Mouse (Mus musculus) cerebellum, adult 9-10 months (tissue): ENCODE results near the gene Trim38.
"Not testable (repeated sequence)": the region's sequence is repeated elsewhere in the genome, so short reads cannot be mapped to it uniquely, and the experiment has no call there.

ENCODE experiments used
- DNase-seq: peaks from one replicate; pipeline ENCODE4 v3.0.0; 2022

Trim38 gene

DNA sequence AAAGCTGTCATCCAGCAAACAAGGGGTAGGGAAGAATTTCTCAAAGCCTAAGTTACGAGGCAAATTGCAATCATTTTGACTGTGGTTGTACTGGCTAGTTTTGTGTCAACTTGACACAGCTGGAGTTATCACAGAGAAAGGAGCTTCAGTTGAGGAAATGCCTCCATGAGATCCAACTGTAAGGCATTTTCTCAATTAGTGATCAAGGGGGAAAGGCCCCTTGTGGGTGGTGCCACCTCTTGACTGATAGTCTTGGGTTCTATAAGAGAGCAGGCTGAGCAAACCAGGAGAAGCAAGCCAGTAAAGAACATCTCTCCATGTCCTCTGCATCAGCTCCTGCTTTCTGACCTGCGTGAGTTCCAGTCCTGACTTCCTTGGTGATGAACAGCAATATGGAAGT lies at the start of gene Trim38:
Trim38 (plus strand) TSS at position 301 of the 400 bp plus-strand sequence.
- not testable (repeated sequence) for DNase-seq

DNA sequence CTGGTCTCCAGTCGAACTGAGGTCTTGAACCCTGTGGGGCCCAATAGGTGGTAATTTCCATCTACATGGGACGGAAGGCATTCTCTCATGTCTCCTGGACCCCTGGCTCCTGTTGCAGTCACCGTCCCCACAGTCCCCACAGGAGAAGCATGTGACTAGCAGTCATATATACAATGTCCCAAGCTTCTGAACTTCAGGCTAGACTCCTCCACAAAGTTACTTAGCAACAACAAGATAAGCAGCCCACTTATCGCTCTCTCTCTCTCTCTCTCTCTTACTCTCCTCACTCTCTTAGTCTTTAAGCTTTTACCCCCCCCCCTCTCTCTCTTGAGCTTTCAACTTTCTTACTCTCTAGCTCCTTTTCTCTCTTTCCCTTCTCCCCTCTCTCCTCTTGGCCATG lies 45.5 kb upstream of the Trim38 start:
- no peak for DNase-seq

DNA sequence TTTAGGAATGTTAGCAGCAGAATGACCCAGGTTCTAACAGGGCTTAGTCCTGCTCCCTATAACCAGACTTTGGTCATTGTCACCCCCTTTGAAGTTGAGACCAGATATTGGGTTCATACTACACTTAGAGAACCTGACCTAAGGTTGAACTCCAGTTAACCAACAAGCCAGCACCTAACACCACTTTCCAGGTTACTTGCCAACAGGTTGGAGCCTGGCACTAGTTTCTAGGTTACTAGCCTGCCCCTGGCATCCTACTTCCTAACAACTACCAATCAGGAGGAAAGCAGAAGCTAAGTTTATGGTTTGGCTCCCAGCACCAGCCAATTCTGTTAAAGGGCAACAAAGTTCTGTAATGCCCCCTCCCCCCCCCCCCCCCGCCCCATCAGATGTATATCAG lies 44.5 kb upstream of the Trim38 start:
- no peak for DNase-seq

DNA sequence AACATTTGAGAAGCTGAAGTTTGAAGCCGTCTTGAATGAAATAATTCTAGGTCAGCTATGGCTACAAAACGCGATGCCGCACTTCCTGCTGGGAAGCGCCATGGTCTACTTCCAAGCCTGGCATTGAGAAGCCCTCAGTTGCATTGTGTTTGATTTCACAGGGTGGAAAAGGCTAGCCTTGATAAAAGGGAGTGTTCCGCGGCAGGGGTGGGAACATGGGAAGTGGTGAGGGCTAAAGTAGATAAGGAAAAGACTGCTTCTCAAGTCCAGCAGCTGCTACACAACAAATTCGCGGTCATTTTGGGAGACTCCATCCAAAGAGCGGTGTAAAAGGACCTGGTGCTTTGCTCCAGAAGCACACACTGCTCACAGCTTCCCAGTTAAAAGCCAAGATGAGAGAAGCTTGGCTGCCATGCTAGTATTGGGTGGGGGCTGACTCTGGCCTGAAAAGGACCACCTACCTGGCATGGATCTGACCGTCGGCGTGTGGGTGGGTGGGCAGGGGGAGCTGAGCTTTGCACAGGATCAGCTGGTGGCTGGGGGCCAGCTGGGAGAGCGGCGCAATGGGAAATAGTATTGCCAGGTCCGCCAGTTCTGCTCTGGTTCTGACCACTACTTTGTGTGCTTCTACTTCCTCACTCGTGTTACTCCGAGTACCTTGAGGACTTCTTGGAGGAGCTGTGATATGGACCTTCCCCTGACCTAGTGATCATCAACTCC lies 41.1 kb upstream of the Trim38 start:
- no peak for DNase-seq

DNA sequence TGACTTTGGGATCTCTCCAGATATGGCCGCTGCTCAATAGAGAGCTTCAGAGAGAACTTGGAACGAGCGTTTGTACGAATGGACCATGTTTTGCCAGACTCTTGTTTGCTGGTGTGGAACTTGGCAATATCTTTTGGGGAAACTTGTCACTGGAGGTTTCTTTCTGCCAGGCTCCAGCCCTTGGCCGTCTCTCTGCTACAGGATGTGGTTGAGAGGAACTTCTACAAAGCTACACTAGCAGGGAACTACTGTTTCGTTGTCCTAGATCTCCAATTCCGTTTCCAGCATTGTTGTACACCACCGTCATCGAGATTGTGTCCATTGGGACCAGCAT lies 40.6 kb upstream of the Trim38 start:
- no peak for DNase-seq

DNA sequence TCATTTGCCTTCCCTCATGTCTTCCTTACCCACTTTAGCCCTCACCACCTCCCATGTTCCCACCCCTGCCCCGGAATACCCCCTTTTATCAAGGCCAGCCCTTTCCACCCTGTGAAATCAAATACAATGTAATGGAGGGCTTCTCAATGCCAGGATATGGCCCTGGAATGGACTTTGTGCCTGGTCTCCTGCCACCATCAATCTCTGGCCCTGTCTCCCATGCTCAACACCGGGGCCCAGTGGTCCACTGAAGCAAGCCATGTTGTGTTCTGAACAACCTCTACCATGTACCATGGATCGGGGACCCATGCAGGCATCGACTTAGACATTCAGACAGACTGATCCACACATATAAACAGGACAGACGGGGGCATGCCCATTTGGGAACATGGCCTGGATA lies 40.0 kb upstream of the Trim38 start:
- no peak for DNase-seq

DNA sequence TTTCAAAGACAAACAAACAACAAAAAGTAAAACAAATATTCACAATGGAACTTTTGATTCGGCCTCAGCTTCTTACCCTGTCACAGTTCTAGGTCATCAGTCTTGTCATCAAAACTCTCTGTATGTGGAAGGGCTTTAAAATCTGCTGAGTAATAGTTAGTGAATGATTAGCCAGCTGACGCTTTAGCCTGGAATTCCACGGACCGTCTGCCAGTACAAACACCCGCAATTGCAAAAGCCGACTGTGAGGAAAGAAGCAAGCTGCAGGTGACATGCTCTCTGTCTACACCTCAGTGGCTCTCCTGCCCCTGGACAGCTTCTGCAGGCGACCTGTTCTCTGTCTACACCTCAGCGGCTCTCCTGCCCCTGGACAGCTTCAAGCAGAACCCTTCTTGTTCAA lies 39.2 kb upstream of the Trim38 start:
- DNase-seq: no peak

DNA sequence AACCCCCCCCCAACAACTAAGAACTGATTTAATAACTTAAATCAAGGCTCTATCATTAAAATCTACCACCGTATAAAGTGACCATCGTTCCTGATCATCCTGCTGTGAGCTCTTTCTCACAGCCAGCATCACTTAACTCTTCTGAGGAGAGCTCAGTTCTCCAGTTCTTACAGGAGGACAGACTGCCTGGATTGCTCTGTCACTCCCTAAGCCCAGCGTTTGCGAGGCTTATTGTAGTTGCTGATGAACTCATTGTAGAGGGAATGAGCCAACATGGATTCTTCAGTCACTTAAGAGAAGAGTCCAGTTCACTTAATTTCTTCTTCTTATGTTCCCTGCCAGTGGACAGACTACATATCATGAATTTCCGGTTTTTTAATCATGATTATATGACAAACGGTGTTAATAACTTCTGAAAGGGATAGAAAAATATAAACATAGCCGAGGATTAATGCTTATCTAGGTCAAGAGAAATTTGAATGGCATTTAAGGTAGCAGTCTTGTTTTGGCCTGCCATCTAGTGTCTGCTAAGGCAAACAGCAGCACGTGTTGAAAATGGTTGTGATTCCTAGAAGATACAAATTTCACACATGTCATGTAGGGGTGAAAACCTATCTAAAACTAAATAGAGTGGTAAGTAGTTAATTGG lies 37.4 kb upstream of the Trim38 start:
- peak; percentile 61 for DNase-seq

DNA sequence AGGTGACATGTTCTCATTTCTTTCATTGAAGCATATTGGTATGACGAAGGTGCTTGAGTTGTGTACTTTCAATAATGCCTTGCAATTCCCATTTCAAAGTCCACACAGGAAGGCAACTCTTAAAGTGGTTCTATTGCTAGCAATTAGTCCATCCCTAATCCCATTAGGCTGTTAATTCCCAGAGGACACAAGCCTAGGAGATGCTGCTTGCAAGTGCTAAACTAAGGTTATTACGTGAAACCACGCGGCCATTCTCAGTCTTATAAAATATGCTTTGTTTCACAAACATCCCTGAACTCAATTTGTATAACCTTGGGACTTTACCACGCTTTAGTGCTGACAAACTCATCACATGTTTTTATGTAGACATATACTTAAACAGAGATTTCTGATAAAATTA lies 32.6 kb upstream of the Trim38 start:
- peak; percentile 13 for DNase-seq

DNA sequence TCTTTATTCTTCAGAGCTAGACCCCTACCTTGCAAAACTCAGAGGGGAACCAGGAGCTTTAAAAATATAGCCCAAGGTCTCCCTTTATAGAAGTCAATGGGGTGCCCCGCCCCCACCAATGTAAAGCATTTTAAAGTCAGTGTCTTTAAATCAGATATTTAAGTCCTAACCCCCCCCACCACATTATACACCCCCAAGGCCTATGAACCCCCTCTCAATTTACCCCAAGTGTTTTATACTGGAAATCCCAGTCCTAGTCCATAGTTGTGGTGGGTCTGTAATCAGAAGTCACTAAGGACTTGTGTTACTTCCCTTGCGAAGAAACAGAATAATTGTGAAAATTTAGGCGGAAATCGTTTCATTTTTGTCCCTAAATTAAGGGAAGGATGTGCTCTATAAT lies 31.7 kb upstream of the Trim38 start:
- peak; percentile 38 for DNase-seq

DNA sequence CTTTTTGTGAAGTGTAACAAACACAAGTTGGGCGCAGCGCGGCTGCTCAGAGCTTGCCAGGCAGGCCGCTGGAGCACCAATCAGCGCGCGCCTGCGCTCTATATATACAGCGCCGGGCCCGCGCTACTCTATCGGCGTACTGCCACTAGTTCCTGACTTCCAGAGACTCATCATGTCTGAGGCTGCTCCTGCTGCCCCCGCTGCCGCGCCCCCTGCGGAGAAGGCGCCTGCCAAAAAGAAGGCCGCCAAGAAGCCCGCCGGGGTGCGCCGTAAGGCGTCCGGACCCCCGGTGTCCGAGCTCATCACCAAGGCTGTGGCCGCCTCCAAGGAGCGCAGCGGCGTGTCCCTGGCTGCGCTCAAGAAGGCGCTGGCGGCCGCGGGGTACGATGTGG lies 31.0 kb upstream of the Trim38 start, which contains the start of gene Hist1h1c:
Hist1h1c (plus strand) TSS at position 132 of the 392 bp plus-strand sequence.
- DNase-seq: peak; percentile 83

DNA sequence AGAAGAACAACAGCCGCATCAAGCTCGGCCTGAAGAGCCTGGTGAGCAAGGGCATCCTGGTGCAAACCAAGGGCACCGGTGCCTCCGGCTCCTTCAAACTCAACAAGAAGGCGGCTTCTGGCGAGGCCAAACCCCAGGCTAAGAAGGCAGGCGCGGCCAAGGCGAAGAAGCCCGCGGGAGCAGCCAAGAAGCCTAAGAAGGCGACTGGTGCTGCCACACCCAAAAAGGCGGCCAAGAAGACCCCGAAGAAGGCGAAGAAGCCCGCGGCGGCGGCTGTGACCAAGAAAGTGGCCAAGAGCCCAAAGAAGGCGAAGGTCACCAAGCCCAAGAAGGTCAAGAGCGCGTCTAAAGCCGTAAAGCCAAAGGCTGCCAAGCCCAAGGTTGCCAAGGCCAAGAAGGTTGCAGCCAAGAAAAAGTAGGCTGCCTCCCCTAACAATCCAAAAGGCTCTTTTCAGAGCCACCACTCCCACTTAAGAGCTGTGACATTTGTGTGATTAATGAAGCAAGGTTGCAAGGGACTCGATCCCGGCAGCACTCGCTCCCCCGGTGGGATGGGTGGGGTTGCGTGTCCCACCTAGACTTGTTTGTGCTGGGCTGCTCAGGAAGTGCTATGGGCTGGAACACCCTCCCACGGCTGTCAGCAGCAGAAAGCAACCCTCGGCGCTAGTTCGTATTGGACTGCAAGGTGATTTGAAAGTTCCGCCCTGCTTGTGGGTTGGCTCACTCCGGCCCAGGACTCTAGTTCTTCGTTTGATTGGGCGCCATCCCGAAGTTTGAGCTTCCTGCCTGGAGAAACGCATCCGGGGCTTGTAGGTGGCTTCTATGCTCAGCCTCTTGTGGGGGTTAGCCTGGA lies 30.4 kb upstream of the Trim38 start:
- DNase-seq: peak; percentile 93

DNA sequence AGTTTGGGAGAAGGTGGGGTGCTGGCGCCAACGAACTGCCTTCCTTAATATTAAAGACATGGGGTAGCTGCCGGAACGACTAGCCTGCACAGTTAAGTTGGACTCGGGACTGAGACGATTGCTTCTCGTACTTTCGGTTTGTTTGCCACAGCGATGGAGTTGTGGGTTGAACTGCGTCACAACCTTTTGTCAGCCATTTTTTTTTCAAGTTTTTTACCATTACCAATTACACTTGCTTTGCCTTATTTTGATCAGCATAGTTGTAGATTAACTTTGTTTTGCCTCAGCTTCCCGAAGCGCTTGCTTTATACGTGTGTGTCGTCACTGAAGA lies 29.8 kb upstream of the Trim38 start:
- DNase-seq: no peak

DNA sequence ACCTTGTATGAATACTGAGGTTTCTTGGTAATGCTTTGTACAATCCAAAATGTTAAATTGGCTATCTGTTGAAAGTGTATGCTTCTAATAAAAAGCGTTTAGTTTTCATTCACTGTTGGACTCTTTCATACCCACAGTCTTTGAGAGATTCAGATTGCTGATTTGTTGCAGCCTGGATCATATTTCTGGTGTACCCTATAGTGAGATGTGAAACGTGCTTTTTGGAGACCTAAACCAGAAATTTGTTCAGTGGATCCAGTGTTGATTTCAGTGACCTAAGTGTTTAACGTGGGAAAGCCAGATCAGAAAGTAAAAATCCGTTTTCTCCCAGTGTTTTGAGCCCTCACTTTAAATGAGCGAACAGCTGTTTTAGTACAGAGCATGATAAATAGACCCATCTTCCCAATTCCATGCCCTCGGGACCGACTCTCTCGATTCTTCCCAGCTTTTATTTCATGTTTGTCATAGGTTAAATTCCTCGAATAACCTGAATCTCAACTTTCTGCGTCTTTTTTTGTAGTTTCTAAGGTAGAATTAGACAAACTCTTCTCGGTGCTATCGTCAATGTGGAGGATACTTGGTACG lies 29.4 kb upstream of the Trim38 start:
- peak; percentile 23 for DNase-seq

DNA sequence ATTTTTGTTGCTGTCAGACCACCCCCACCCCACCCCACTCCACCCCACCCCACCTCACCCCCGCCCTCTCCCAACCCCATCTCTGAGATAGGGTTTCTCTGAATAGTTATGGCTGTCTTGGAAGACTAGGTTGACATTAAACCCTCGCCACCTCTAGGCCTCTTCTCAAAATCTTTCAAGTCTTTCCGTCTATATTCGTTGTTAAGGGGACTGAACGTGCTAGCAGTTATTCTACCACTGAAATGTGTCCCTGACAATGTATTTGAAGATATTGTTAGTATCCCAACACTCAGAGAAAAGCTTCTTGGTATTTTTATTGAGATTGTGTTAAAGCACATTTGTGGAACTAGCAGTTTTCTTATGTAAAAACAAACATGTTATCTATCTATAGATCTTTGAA lies 28.8 kb upstream of the Trim38 start:
- DNase-seq: no peak

DNA sequence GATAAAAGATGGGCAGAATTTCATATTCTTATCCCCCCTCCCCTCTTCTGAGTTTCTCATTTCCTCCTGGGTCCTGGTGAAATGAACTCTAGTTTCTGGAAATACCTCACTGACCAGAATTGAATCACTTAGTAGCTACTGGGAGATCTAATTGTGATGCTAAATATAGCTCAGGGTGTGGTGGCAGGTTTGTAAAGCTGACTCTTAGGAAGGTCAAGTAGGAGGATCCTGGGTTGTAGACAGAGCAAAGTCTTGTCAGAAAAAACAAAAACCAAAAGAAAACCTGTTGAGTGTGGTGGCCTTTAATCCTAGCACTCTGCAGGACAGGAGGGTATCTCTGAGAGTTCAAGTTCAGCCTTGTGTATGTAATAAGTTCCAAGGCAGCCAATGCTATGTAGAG lies 27.7 kb upstream of the Trim38 start:
- no peak for DNase-seq

DNA sequence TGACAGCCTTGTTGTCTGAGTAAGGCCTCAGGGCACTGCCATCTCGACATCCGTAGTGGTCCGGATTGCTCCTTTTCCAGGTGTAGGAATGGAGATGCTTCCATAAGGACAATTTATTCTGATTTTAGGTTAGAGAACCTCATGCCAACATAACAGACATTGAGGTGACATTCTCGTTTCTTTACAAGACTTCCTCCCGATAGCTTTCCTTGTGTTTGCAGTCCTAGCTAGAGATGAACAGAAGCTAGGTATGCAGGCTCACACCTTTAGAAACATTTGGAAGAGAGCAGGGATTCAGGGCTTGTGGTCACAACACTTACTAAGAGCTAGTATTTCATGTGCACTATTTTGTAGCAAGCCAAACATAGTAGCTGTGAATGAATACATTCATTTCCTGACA lies 26.5 kb upstream of the Trim38 start:
- DNase-seq: no peak

DNA sequence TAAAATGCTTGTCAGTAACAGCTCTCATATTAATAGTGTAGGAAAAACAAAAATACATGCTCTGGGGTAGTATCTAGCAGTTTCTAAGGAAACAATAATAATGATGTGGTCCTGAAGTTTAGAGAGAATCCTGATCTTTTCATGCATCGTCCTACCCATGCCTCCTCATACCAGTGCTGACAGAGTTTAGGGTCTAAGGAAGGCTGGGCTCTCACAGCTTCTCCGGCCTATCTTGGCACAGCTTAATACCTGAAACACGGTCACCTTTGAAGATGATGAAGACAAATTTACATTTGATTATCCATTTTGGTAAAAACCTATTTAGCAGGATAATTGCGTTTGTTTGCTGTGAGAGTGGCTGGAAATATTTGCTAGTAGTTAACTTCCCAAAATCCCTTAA lies 25.8 kb upstream of the Trim38 start:
- DNase-seq: no peak

DNA sequence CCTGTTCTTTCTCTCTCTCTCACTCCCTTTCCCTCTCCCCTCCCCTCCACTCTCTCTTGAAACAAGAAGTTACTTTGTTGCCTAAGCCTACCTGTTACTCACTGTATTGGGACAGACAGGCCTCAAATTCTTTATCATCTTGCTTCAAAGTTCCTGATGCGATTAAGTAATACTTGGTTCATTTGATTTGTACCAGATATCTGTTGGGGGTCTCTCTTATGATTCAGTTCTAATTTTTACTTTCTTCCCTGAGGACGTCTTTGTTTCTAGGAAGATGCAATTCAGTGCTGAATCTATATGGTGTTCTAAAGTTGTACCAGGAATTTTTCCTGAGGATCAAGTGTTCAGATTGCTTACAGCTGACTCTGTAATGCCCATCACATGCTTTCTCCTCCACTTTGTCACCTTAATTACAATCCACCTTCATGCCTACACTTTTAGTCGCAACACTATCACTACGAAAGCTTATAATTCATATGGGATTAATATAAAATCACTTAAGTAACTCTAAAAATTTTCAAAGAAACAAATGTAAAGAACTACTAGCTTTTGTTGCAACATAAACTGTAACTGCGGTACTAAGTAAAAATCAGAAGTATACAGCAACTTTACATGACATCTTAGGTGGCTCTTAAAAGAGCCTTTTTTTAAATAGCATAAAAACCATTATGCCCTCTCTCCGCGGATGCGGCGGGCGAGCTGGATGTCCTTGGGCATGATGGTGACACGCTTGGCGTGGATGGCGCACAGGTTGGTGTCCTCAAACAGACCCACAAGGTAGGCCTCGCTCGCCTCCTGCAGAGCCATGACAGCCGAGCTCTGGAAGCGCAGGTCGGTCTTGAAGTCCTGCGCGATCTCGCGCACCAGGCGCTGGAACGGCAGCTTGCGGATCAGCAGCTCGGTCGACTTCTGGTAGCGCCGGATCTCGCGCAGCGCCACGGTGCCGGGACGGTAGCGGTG lies 25.0 kb upstream of the Trim38 start:
- DNase-seq: peak; percentile 27

DNA sequence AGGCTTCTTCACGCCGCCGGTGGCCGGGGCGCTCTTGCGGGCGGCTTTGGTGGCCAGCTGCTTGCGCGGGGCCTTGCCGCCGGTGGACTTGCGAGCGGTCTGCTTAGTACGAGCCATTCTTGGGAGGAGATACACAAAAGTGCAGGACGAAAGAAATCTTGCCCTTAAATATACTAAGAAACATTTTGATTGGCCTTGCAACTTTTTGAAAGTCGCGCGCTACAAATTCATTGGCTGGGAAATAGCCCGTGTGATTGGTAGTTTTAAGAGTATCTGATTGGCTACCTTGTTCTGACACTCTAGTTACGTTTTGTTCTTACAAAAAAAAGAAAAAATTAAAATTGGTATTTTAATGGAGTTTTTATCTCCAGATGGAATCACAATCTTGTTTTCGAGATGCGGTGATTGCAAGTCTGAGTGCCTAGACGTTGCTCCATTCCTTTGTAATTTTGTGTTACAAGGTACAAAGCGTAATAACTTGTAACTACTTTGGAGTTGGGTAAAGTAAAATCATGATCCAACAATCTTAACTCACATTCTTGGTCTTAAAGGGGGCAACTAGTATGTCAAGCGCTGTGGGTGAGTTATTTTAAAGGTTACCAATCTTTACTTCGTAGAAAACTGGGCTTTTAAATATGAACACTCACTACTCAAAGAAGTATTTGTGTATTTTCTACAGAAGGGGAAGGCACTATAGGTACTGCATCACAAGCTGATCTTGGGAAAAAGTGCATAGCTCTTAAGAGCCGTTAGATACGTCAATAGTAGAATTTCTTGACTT lies 24.1 kb upstream of the Trim38 start, which contains the start of gene Hist1h3c:
Hist1h3c (minus strand) TSS at position 222 of the 781 bp plus-strand sequence.
- DNase-seq: peak; percentile 86
